Mouse (Mus musculus) spleen, adult 2 months (tissue): ENCODE measurements around the gene Nfrkb.

Experiments
- CTCF ChIP-seq: fragments of 200-500 bp; IDR thresholded peaks from 2 replicates; pipeline ENCODE4 v1.5.1; 2011; ENCODE audit warnings: mild to moderate bottlenecking, inconsistent platforms; ENCODE audit not compliant: insufficient read depth, insufficient read length, insufficient replicate concordance; ENCODE audit errors: extremely low read depth
- POLR2A ChIP-seq: fragments of 200-500 bp; IDR thresholded peaks from 2 replicates; pipeline ENCODE4 v1.6.1; 2011; ENCODE audit warnings: low read depth, low read length, inconsistent platforms

DNA sequence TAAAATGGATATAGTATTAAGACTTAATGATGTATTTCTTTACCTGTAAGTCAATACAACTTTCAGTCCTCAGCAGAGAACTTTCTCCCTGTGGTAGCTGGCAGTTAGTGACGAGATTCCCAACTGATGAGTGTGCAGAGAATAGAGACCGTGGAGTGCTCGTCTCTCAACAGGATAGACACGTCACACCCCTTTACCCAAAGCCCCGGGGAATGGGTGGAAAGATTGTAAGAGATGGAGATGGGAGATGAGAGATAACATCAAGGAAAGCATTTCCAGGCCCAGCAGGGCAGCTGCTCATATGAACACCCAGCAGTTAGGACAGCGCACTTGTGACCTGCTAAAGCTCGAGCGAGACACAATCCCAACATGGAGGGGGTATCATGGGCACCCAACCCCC, 58.2 kb downstream of the Nfrkb start:
- TF ChIP-seq CTCF, result no peak
- no peak for TF ChIP-seq POLR2A
